Comparison of ENCODE assay signal across 9 mouse cellular contexts in genomic region chr7:92776647-92777046, GRCm38 (mm10). TPM values are rescaled to one million over a fixed set of nuclear protein-coding genes. Genes with fewer than 3 reads are reported as not detected.
DNase-seq lines count a peak whose midpoint lies in the region; ATAC-seq lines count a peak whose summit lies in the region.
"Had no signal": no experiment of that assay in that cellular context is flagged by ENCODE, and none has a peak within 500 bp of the region (broad histone marks: within the 10 kb centered on the region; RNA-seq: fewer than 3 reads in every experiment).

No protein-coding gene starts in this region.

- H3K4me2 ChIP-seq in heart, embryonic 15.5 days: peak overlapping the region; percentile 59
- H3K4me2 ChIP-seq in hindbrain, embryonic 12.5 days (replicated peaks): peak overlapping the region; percentile 40; the same call in 1 of the 2 replicates
- peak overlapping the region; percentile 55 for H3K4me2 ChIP-seq in midbrain, embryonic 15.5 days

- H3K4me3 ChIP-seq in heart, embryonic 15.5 days: peak overlapping the region; percentile 34; the same call in 1 of the 2 replicates
- H3K4me3 ChIP-seq in embryonic facial prominence, embryonic 10.5 days: peak overlapping the region; percentile 46
- no peak overlapping the region for H3K4me3 ChIP-seq in hindbrain, embryonic 12.5 days
- peak overlapping the region; percentile 22; the same call in 1 of the 2 replicates for H3K4me3 ChIP-seq in midbrain, embryonic 15.5 days

- no peaks in the 10 kb centered on the region for H3K36me3 ChIP-seq in heart, embryonic 15.5 days
- no peaks in the 10 kb centered on the region for H3K36me3 ChIP-seq in embryonic facial prominence, embryonic 10.5 days (replicated peaks)
- no peaks in the 10 kb centered on the region for H3K36me3 ChIP-seq in hindbrain, embryonic 12.5 days
- H3K36me3 ChIP-seq in midbrain, embryonic 15.5 days (replicated peaks): no peaks in the 10 kb centered on the region
- H3K36me3 ChIP-seq: G1E had no signal

- H3K9me3 ChIP-seq in heart, embryonic 15.5 days (replicated peaks): no peaks in the 10 kb centered on the region
- H3K9me3 ChIP-seq in embryonic facial prominence, embryonic 10.5 days: no peaks in the 10 kb centered on the region
- H3K9me3 ChIP-seq in hindbrain, embryonic 12.5 days (replicated peaks): no peaks in the 10 kb centered on the region
- H3K9me3 ChIP-seq in midbrain, embryonic 15.5 days: no peaks in the 10 kb centered on the region
- H3K9me3 ChIP-seq: G1E had no signal

- H3K27me3 ChIP-seq in heart, embryonic 15.5 days: no peaks in the 10 kb centered on the region
- H3K27me3 ChIP-seq in embryonic facial prominence, embryonic 10.5 days (replicated peaks; ENCODE audit: low read depth, poor library complexity, severe bottlenecking): no peaks in the 10 kb centered on the region
- no peaks in the 10 kb centered on the region for H3K27me3 ChIP-seq in hindbrain, embryonic 12.5 days
- H3K27me3 ChIP-seq in midbrain, embryonic 15.5 days (replicated peaks): no peaks in the 10 kb centered on the region

- H3K27ac ChIP-seq in heart, embryonic 15.5 days: peak overlapping the region; percentile 56
- H3K27ac ChIP-seq in embryonic facial prominence, embryonic 10.5 days (replicated peaks): peak overlapping the region; percentile 84
- peak overlapping the region; percentile 73 for H3K27ac ChIP-seq in hindbrain, embryonic 12.5 days
- peak overlapping the region; percentile 72 for H3K27ac ChIP-seq in midbrain, embryonic 15.5 days

- DNase-seq in heart, postnatal 10 days: no peak
- peak; percentile 34 for DNase-seq in embryonic facial prominence, embryonic 10.5 days (ENCODE audit: low spot score)
- DNase-seq in left cerebral cortex, postnatal 10 days (ENCODE audit: extremely low spot score in 1 of 2, low spot score in 2 of 2): no peak
- DNase-seq in right cerebral cortex, postnatal 10 days (ENCODE audit: low spot score in 2 of 2): no peak
- no peak for DNase-seq in MN1 (ENCODE audit: low spot score)

- peaks cover 11% of the 10 kb centered on the region; the same call in 1 of the 2 replicates for H3K4me1 ChIP-seq in heart, embryonic 15.5 days (replicated peaks)
- peaks cover 38% of the 10 kb centered on the region for H3K4me1 ChIP-seq in embryonic facial prominence, embryonic 10.5 days
- peaks cover 23% of the 10 kb centered on the region for H3K4me1 ChIP-seq in hindbrain, embryonic 12.5 days
- peaks cover 31% of the 10 kb centered on the region for H3K4me1 ChIP-seq in midbrain, embryonic 15.5 days

- H3K9ac ChIP-seq in heart, embryonic 15.5 days: no peak overlapping the region
- no peak overlapping the region for H3K9ac ChIP-seq in hindbrain, embryonic 12.5 days
- H3K9ac ChIP-seq in midbrain, embryonic 15.5 days: no peak overlapping the region

- intact Hi-C loops in heart, postnatal 10 days (cut with DNase I): no loop called here
- intact Hi-C loops in left cerebral cortex, postnatal 10 days (cut with DNase I): loop anchor here (5.0 kb wide), 1 partner anchor 34 kb away; the partner anchor contains the start of gene Rab30

- WGBS in heart, embryonic 15.5 days: 41% methylated on average over 4 of the region's 4 CpGs
- WGBS in embryonic facial prominence, embryonic 10.5 days: 44% methylated on average over 4 of the region's 4 CpGs
- WGBS in hindbrain, embryonic 12.5 days: 49% methylated on average over 4 of the region's 4 CpGs
- 42% methylated on average over 4 of the region's 4 CpGs for WGBS in midbrain, embryonic 15.5 days

- no peak for ATAC-seq in heart, embryonic 15.5 days (replicated peaks; ENCODE audit: insufficient number of reproducible peaks, insufficient read depth, low FRiP score, low read depth)
- ATAC-seq in hindbrain, embryonic 12.5 days (ENCODE audit: low FRiP score): no peak
- peak; percentile 49 for ATAC-seq in midbrain, embryonic 15.5 days (replicated peaks)

RNA-seq across cellular contexts. Expression of gene Rab30, which starts 35.2 kb away (rescaled TPM):
- 8.3 and 10.4 TPM in 2 replicates for polyA plus RNA-seq in heart, embryonic 15.5 days (2015; fragmentation: Nextera tagmentation; extraction: Ambion mirVana)
- 10 to 100 TPM; 17.3 to 18.6 TPM for total RNA-seq in heart, postnatal 10 days (2021)
- 9.1 and 12.3 TPM in 2 replicates for polyA plus RNA-seq in embryonic facial prominence, embryonic 10.5 days (2016; fragmentation: Nextera tagmentation; extraction: Ambion mirVana)
- polyA plus RNA-seq in hindbrain, embryonic 12.5 days (2016; fragmentation: Nextera tagmentation; extraction: Ambion mirVana): 22.2 and 22.6 TPM in 2 replicates
- 20.3 and 23.0 TPM in 2 replicates for polyA plus RNA-seq in midbrain, embryonic 15.5 days (2015; fragmentation: Nextera tagmentation; extraction: Ambion mirVana)
- total RNA-seq in left cerebral cortex, postnatal 10 days (2021): 10 to 100 TPM; 33.3 to 34.9 TPM
